Mouse (Mus musculus) stomach, embryonic 16.5 days (tissue): Measurements from ENCODE around the gene Ulk4. TPM values are rescaled to one million over a fixed set of nuclear protein-coding genes. Genes with fewer than 3 reads are reported as not detected.
A peak's percentile ranks its signal among the peaks of the same experiment; 100 is the strongest.

ENCODE experiments used
- ATAC-seq: fragments of 200-750 bp; cut with Nextera tagmentation; 2 replicates; pipeline ENCODE4 v1.8.0; 2017; ENCODE audit warnings: moderate number of reproducible peaks, moderate TSS enrichment; ENCODE audit not compliant: insufficient read depth, low FRiP score
- H3K27ac ChIP-seq: fragments of 300-500 bp; sonication (generic); 2 replicates; pipeline ENCODE4 v1.5.1; 2014; ENCODE audit warnings: low read length
- H3K27me3 ChIP-seq: fragments of 300-500 bp; sonication (generic); 2 replicates; pipeline ENCODE4 v1.6.1; 2014; ENCODE audit warnings: low read length, control low read depth, mixed read lengths; ENCODE audit not compliant: control insufficient read depth, insufficient read depth
- H3K36me3 ChIP-seq: fragments of 300-500 bp; sonication (generic); 2 replicates; pipeline ENCODE4 v1.6.1; 2014; ENCODE audit warnings: low read length; ENCODE audit not compliant: control insufficient read depth, insufficient read depth
- H3K4me1 ChIP-seq: fragments of 300-500 bp; sonication (generic); 2 replicates; pipeline ENCODE4 v1.6.1; 2014; ENCODE audit warnings: low read length, control low read depth, mixed read lengths; ENCODE audit not compliant: control insufficient read depth, insufficient read depth
- H3K4me2 ChIP-seq: fragments of 300-500 bp; sonication (generic); 2 replicates; pipeline ENCODE4 v1.6.1; 2014; ENCODE audit warnings: low read depth, low read length, mixed read lengths
- H3K4me3 ChIP-seq: fragments of 300-500 bp; sonication (generic); replicated peaks from 2 replicates; pipeline ENCODE4 v1.5.1; 2014; ENCODE audit warnings: mild to moderate bottlenecking, low read length
- H3K9ac ChIP-seq: fragments of 300-500 bp; sonication (generic); 2 replicates; pipeline ENCODE4 v1.6.1; 2014; ENCODE audit warnings: low read length
- H3K9me3 ChIP-seq: fragments of 300-500 bp; sonication (generic); replicated peaks from 2 replicates; pipeline ENCODE4 v1.6.1; 2016; ENCODE audit warnings: low read length, control low read depth; ENCODE audit not compliant: control insufficient read depth
- WGBS: fragments of 180-500 bp; shearing (Covaris S2); extraction: QIAGEN DNeasy Blood & Tissue Kit; methylation state at CpG from one replicate; pipeline ENCODE4 v1.1.7; 2014; 5-methylcytosine and 5-hydroxymethylcytosine counted together
- polyA plus RNA-seq: library from polyadenylated mRNA; unstranded; fragments of >200 nt; fragmentation: Nextera tagmentation; extraction: Ambion mirVana; gene quantifications from 2 replicates; pipeline ENCODE4 v1.2.1, GENCODE M21; 2015

Gene Ulk4
- 124 and 156 TPM in 2 replicates for polyA plus RNA-seq

DNA sequence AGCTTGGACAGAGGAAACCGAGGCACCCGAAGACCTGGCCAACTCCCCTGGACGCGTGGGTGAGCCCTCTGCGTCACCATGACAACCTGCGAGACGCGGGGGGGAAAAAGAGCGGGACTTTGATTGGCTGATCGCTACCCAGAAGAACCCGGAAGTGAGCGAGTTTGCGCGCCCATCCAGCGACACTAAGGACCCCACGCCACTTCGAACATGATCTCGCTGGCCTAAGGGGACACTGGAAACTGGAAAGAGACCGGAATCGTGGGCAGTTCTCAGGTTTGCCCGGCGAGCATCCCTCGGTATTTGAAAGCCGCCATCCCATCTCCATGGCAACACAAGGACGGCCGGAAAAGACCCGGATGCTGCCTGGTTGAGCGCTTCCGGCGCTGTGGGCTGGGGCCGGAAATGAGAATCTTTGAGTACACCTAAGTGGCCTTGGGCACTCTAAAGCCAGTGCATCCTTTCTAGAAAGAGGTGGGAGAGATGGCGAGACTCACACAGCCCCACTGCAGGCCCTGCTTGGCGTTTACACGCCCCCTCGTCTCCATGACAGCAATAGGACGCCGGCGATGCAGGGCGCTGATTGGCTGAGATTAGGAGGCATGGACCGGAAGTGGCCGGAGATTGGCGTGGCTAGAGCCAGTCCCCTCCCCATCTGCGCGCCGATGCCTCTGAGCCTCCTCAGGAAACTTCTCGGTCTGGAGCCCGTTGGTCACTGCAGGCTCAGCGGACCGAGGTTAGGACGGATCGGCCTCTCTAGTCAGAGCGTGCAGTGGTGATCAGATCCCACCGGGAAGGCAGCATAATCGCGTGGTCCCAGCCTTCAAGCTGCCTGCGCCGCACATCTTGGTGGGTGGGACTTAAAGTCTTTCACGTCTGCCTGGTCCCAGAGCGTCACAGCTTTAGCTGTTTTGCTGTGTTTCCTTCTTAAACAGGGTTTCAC lies at the start of gene Ulk4:
TSS of gene Ulk4 (minus strand) at position 80 of the 943 bp plus-strand sequence.
- Histone ChIP-seq H3K4me3 (peak within 1 kb of the TSS; percentile 81), H3K4me2 (peak within 1 kb of the TSS; percentile 69), H3K27ac (peak within 1 kb of the TSS; percentile 79), H3K36me3 (no peaks in the 10 kb centered on the region), H3K27me3 (no peaks in the 10 kb centered on the region), H3K9me3 (0 out of 2 replicates have a peak, but pooled peaks cover 2% of the 10 kb centered on the region), H3K4me1 (no peaks in the 10 kb centered on the region), H3K9ac (peak within 1 kb of the TSS; percentile 87)
- under 1% methylated on average over 59 of the region's 59 CpGs for WGBS
- peak; percentile 96 for ATAC-seq

DNA sequence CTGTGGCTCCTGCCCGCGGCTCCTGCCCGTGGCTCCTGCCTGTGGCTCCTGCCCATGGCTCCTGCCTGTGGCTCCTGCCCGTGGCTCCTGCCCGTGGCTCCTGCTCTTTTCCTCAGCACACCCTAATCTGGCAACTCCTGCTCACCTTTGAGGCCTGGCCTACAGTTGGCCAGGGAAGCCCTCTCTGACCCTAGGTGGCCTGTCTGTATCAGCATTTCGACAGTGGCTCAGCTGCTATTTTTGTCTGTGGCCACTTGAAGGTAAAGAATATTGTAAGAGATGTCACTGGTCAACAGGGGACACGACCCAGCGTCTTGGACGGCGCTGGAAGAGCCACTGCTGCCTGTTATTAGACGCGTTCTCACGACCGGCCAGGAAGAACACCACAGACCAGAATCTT lies 45.0 kb upstream of the Ulk4 start:
- H3K4me3 ChIP-seq, result no peak overlapping the region
- WGBS, result 95% methylated on average over 14 of the region's 14 CpGs
- H3K9me3 ChIP-seq, result peaks cover 3% of the 10 kb centered on the region; the same call in 1 of the 2 replicates
- H3K27ac ChIP-seq, result no peak overlapping the region
- H3K9ac ChIP-seq, result no peak overlapping the region
- peaks cover 8% of the 10 kb centered on the region; the same call in 1 of the 2 replicates for H3K4me1 ChIP-seq
- no peaks in the 10 kb centered on the region for H3K27me3 ChIP-seq
- H3K36me3 ChIP-seq, result no peaks in the 10 kb centered on the region
- H3K4me2 ChIP-seq, result no peak overlapping the region
- ATAC-seq, result no peak

- peaks cover 14% of the 10 kb centered on the region for H3K4me1 ChIP-seq
- no peaks in the 10 kb centered on the region for H3K27me3 ChIP-seq
- WGBS, result 88% methylated on average over 2 of the region's 2 CpGs
- no peak overlapping the region for H3K9ac ChIP-seq
- no peak overlapping the region for H3K4me3 ChIP-seq
- H3K9me3 ChIP-seq, result peaks cover 3% of the 10 kb centered on the region; the same call in 1 of the 2 replicates
- no peak for ATAC-seq
- no peaks in the 10 kb centered on the region for H3K36me3 ChIP-seq
- H3K4me2 ChIP-seq, result no peak overlapping the region
- H3K27ac ChIP-seq, result no peak overlapping the region
Observed at GRCm38 (mm10) chr9:121321118-121321517, 44.1 kb upstream of the Ulk4 start.

- Histone ChIP-seq H3K27me3 (no peaks in the 10 kb centered on the region), H3K9ac (no peak overlapping the region), H3K27ac (no peak overlapping the region), H3K4me3 (no peak overlapping the region), H3K4me1 (peaks cover 21% of the 10 kb centered on the region), H3K36me3 (no peaks in the 10 kb centered on the region), H3K4me2 (no peak overlapping the region), H3K9me3 (peaks cover 3% of the 10 kb centered on the region; the same call in 1 of the 2 replicates)
- WGBS, result 61% methylated on average over 2 of the region's 2 CpGs
- ATAC-seq, result no peak; the same call in 1 of the 2 replicates
Observed at GRCm38 (mm10) chr9:121320433-121320832, 43.4 kb upstream of the Ulk4 start.

DNA sequence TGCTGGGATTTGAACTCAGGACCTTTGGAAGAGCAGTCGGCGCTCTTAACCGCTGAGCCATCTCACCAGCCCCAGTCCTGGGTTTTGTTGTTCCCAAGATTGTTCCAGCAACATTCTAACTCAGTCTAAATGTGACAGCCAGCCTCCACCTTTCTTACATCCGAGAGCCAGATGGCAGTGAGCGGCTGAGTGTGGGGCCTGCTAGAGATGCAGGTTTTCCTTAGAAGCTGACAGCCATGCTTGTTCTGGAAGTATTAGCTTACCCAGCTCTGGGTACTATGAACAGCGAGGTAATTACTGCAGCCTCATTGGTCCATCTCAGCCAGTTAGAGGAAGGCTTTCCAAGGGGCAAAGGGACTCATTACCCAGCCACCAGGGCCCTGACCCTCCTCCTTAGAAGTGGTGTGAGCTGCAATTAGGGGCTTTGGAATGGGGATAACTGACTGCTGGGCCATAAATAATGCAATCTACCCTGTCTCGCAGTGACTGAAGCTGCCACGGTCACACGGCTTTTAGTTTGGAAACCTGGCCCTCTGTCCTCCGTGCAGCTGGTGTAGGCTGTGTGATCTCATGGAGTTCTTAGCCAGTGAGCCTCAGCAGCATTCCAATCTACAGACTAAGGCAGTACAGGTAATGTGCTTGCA lies 42.4 kb upstream of the Ulk4 start:
- H3K36me3 ChIP-seq, result no peaks in the 10 kb centered on the region
- H3K9ac ChIP-seq, result no peak overlapping the region
- peaks cover 30% of the 10 kb centered on the region for H3K4me1 ChIP-seq
- no peaks in the 10 kb centered on the region for H3K27me3 ChIP-seq
- H3K27ac ChIP-seq, result no peak overlapping the region
- peaks cover 3% of the 10 kb centered on the region; the same call in 1 of the 2 replicates for H3K9me3 ChIP-seq
- no peak overlapping the region for H3K4me3 ChIP-seq
- H3K4me2 ChIP-seq, result no peak overlapping the region
- ATAC-seq, result no peak
- 72% methylated on average over 10 of the region's 10 CpGs for WGBS

- ATAC-seq, result no peak
- H3K9me3 ChIP-seq, result peaks cover under 1% of the 10 kb centered on the region; the same call in 1 of the 2 replicates
- no peak overlapping the region for H3K4me3 ChIP-seq
- WGBS, result 58% methylated on average over 12 of the region's 12 CpGs
- H3K27me3 ChIP-seq, result no peaks in the 10 kb centered on the region
- H3K9ac ChIP-seq, result no peak overlapping the region
- H3K4me2 ChIP-seq, result no peak overlapping the region
- peaks cover 52% of the 10 kb centered on the region for H3K4me1 ChIP-seq
- H3K27ac ChIP-seq, result peak overlapping the region; percentile 66
- no peaks in the 10 kb centered on the region for H3K36me3 ChIP-seq
Observed at GRCm38 (mm10) chr9:121316621-121317405, 39.8 kb upstream of the Ulk4 start.

DNA sequence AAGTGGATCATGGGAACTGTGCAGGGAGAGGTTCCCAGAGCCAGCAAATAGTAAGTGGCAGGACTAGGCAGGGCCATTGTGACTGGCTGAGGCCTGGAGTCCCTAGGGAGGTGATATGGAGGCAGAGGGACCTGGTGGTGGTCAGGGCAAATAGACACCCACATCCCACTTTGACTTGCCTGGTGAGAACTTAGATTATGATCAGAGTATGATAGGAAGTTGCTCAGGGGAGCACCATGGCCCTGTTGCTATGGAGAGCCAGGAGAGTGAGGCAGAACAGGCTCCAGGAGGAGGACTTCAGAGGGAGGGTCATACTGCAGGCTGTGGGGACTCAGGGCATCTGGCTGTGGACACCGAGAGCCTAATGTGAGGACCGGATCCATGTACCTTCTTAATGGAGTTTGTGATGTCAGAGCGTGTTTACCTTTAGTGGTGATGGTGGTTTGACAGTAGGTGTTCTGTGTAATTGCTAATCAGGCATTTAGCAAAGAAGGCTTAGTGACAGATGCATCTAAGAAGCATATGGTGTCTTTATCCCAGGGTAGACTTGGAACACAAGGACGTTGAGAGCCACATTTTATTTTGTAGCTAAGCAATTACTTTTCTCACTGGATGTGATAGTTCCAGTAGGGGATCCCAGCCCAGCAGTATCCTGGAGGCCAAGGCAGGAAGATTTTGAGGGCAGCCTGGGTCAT lies 39.1 kb upstream of the Ulk4 start:
- H3K4me1 ChIP-seq, result peaks cover 54% of the 10 kb centered on the region
- WGBS, result 75% methylated on average over 4 of the region's 4 CpGs
- no peak for ATAC-seq

GRCm38 (mm10) chr9:121314541-121315152 lies 37.6 kb upstream of the Ulk4 start:
- Histone ChIP-seq H3K9me3 (no peaks in the 10 kb centered on the region), H3K27me3 (no peaks in the 10 kb centered on the region), H3K4me1 (peaks cover 54% of the 10 kb centered on the region), H3K9ac (peak overlapping the region; percentile 66), H3K4me2 (peak overlapping the region; percentile 62), H3K4me3 (peak overlapping the region; percentile 40), H3K27ac (peak overlapping the region; percentile 96), H3K36me3 (no peaks in the 10 kb centered on the region)
- peak; percentile 59 for ATAC-seq
- 4% methylated on average over 14 of the region's 14 CpGs for WGBS

More for the DNA sequence above, 39.1 kb upstream of the Ulk4 start:
- Histone ChIP-seq H3K9ac (no peak overlapping the region), H3K27me3 (no peaks in the 10 kb centered on the region), H3K4me2 (no peak overlapping the region), H3K36me3 (no peaks in the 10 kb centered on the region), H3K27ac (peak overlapping the region; percentile 96; the same call in 1 of the 2 replicates), H3K9me3 (no peaks in the 10 kb centered on the region), H3K4me3 (no peak overlapping the region)
